Mouse (Mus musculus) MEL (cell line): ENCODE measurements at regions not wholly inside any gene's neighbourhood (a gene's known extent, or its start where the extent isn't known, plus 50 kb on each side); places are given as distances from the start of the nearest gene placed in this dataset.

ENCODE experiments used
- DNase-seq: peaks from one replicate; pipeline ENCODE4 v3.0.0; 2011; ENCODE audit warnings: low read depth, low spot score
- H3K27ac ChIP-seq: 2 replicates; pipeline ENCODE4 v1.5.1; 2012; ENCODE audit warnings: low read depth, mild to moderate bottlenecking, control low read depth, low read length, moderate library complexity; ENCODE audit not compliant: control insufficient read depth
- H3K27me3 ChIP-seq, 2 experiments: fragments of 150-350 bp in 1 of 2; sonication (generic) in 1 of 2; 2 replicates each; pipeline ENCODE4 v1.6.1; 2012; ENCODE audit warnings: low read length in 2 of 2, mild to moderate bottlenecking in 2 of 2, improper control_type of control experiment in 1 of 2, moderate library complexity in 1 of 2; ENCODE audit not compliant: insufficient read depth in 2 of 2, control insufficient read depth in 1 of 2
- H3K36me3 ChIP-seq, 2 experiments: 2 replicates each; pipeline ENCODE4 v1.6.1; 2012 to 2014; ENCODE audit warnings: low read length in 2 of 2, improper control_type of control experiment in 1 of 2, inconsistent platforms in 1 of 2, mild to moderate bottlenecking in 1 of 2; ENCODE audit not compliant: insufficient read depth in 2 of 2, control insufficient read depth in 1 of 2
- H3K4me1 ChIP-seq, 2 experiments: fragments of 150-350 bp in 1 of 2; sonication (generic) in 1 of 2; 2 replicates each; pipeline ENCODE4 v1.6.1; 2012; ENCODE audit warnings: low read length in 2 of 2, improper control_type of control experiment in 1 of 2, mild to moderate bottlenecking in 1 of 2; ENCODE audit not compliant: insufficient read depth in 2 of 2, control insufficient read depth in 1 of 2
- H3K4me3 ChIP-seq, 2 experiments: fragments of 150-350 bp in 1 of 2; sonication (generic) in 1 of 2; 2 replicates each; pipeline ENCODE4 v1.5.1; 2012; ENCODE audit warnings: low read depth in 2 of 2, low read length in 2 of 2, mild to moderate bottlenecking in 2 of 2, moderate library complexity in 2 of 2, control low read depth in 1 of 2, improper control_type of control experiment in 1 of 2; ENCODE audit not compliant: control insufficient read depth in 1 of 2, insufficient read depth in 1 of 2
- H3K79me2 ChIP-seq: 2 replicates; pipeline ENCODE4 v1.6.1; 2012; ENCODE audit warnings: mild to moderate bottlenecking, low read length, moderate library complexity; ENCODE audit not compliant: control insufficient read depth, poor library complexity, insufficient read depth
- H3K9ac ChIP-seq: 2 replicates; pipeline ENCODE4 v1.6.1; 2012; ENCODE audit warnings: low read depth, mild to moderate bottlenecking, control low read depth, low read length, moderate library complexity; ENCODE audit not compliant: control insufficient read depth, poor library complexity, severe bottlenecking
- H3K9me3 ChIP-seq: fragments of 150-350 bp; sonication (generic); replicated peaks from 2 replicates; pipeline ENCODE4 v1.6.1; 2012; ENCODE audit warnings: mild to moderate bottlenecking, low read length, improper control_type of control experiment, moderate library complexity; ENCODE audit not compliant: insufficient read depth
- CHD2 ChIP-seq: IDR thresholded peaks from 2 replicates; pipeline ENCODE4 v1.6.1; 2011; ENCODE audit warnings: low read length, improper control_type of control experiment
- CTCF ChIP-seq, 3 experiments: IDR thresholded peaks in 2 of 3; conservative IDR thresholded peaks in 1 of 3; 2 replicates each; pipeline ENCODE4 v1.5.1; 2011 to 2012; ENCODE audit warnings: low read length in 3 of 3, low read depth in 2 of 3, mild to moderate bottlenecking in 2 of 3, improper control_type of control experiment in 1 of 3, inconsistent platforms in 1 of 3, mixed read lengths in 1 of 3, moderate library complexity in 1 of 3; ENCODE audit not compliant: control insufficient read depth in 1 of 3, insufficient read depth in 1 of 3, poor library complexity in 1 of 3, severe bottlenecking in 1 of 3
- ELF1 ChIP-seq: IDR thresholded peaks from 2 replicates; pipeline ENCODE4 v1.6.1; 2014; ENCODE audit warnings: low read depth, mild to moderate bottlenecking, inconsistent platforms, low read length, improper control_type of control experiment, moderate library complexity
- EP300 ChIP-seq, 2 experiments: IDR thresholded peaks; 2 replicates each; pipeline ENCODE4 v1.6.1; 2011; ENCODE audit warnings: improper control_type of control experiment in 2 of 2, low read length in 2 of 2, low read depth in 1 of 2, mild to moderate bottlenecking in 1 of 2
- ETS1 ChIP-seq: IDR thresholded peaks from 2 replicates; pipeline ENCODE4 v1.6.1; 2012; ENCODE audit warnings: low read depth, mild to moderate bottlenecking, inconsistent platforms, low read length, improper control_type of control experiment, moderate library complexity
- GATA1 ChIP-seq: IDR thresholded peaks from 2 replicates; pipeline ENCODE4 v1.6.1; 2011; ENCODE audit warnings: low read depth, low read length, improper control_type of control experiment
- HCFC1 ChIP-seq: IDR thresholded peaks from 2 replicates; pipeline ENCODE4 v1.6.1; 2012; ENCODE audit warnings: low read depth, mild to moderate bottlenecking, inconsistent platforms, low read length, improper control_type of control experiment, moderate library complexity
- JUND ChIP-seq: IDR thresholded peaks from 2 replicates; pipeline ENCODE4 v1.6.1; 2011; ENCODE audit warnings: low read depth, mild to moderate bottlenecking, improper control_type of control experiment, low read length
- MAZ ChIP-seq: IDR thresholded peaks from 2 replicates; pipeline ENCODE4 v1.6.1; 2012; ENCODE audit warnings: low read depth, mild to moderate bottlenecking, inconsistent platforms, low read length, improper control_type of control experiment
- MEF2A ChIP-seq: IDR thresholded peaks from 2 replicates; pipeline ENCODE4 v1.6.1; 2014; ENCODE audit warnings: low read depth, mild to moderate bottlenecking, inconsistent platforms, low read length, improper control_type of control experiment; ENCODE audit not compliant: poor library complexity, insufficient replicate concordance, severe bottlenecking; ENCODE audit errors: extremely low read depth
- MYC ChIP-seq: IDR thresholded peaks from 2 replicates; pipeline ENCODE4 v1.6.1; 2011; ENCODE audit warnings: low read depth, mild to moderate bottlenecking, low read length, improper control_type of control experiment, moderate library complexity
- NELFE ChIP-seq: IDR thresholded peaks from 2 replicates; pipeline ENCODE4 v1.6.1; 2011; ENCODE audit warnings: low read depth, low read length, improper control_type of control experiment
- POLR2A ChIP-seq, 2 experiments: IDR thresholded peaks; 2 replicates each; pipeline ENCODE4 v1.6.1; 2011 to 2012; ENCODE audit warnings: low read length in 2 of 2, mild to moderate bottlenecking in 2 of 2, control low read depth in 1 of 2, improper control_type of control experiment in 1 of 2, low read depth in 1 of 2, moderate library complexity in 1 of 2; ENCODE audit not compliant: control insufficient read depth in 1 of 2, insufficient read depth in 1 of 2, poor library complexity in 1 of 2
- RAD21 ChIP-seq: IDR thresholded peaks from 2 replicates; pipeline ENCODE4 v1.6.1; 2011; ENCODE audit warnings: mild to moderate bottlenecking, low read depth, low read length, improper control_type of control experiment
- RCOR1 ChIP-seq: IDR thresholded peaks from 2 replicates; pipeline ENCODE4 v1.6.1; 2012; ENCODE audit warnings: low read depth, mild to moderate bottlenecking, inconsistent platforms, low read length, improper control_type of control experiment
- SIN3A ChIP-seq: IDR thresholded peaks from 2 replicates; pipeline ENCODE4 v1.6.1; 2012; ENCODE audit warnings: low read length, improper control_type of control experiment, inconsistent platforms
- TAL1 ChIP-seq: IDR thresholded peaks from 2 replicates; pipeline ENCODE4 v1.6.1; 2012; ENCODE audit warnings: mild to moderate bottlenecking, inconsistent platforms, low read length, moderate library complexity, mixed read lengths
- UBTF ChIP-seq: IDR thresholded peaks from 2 replicates; pipeline ENCODE4 v1.6.1; 2012; ENCODE audit warnings: low read depth, mild to moderate bottlenecking, inconsistent platforms, low read length, improper control_type of control experiment, moderate library complexity, borderline replicate concordance; ENCODE audit not compliant: insufficient read depth
- USF1 ChIP-seq: IDR thresholded peaks from 2 replicates; pipeline ENCODE4 v1.6.1; 2014; ENCODE audit warnings: low read depth, mild to moderate bottlenecking, inconsistent platforms, low read length, improper control_type of control experiment, moderate library complexity
- ZKSCAN1 ChIP-seq: IDR thresholded peaks from 2 replicates; pipeline ENCODE4 v1.6.1; 2012; ENCODE audit warnings: low read depth, mild to moderate bottlenecking, inconsistent platforms, low read length, improper control_type of control experiment, moderate library complexity

- H3K4me3 ChIP-seq = no peak overlapping the region
- no peak overlapping the region for H3K9ac ChIP-seq
- no peaks in the 10 kb centered on the region for H3K4me1 ChIP-seq
- H3K9me3 ChIP-seq = no peaks in the 10 kb centered on the region
- H3K79me2 ChIP-seq = no peaks in the 10 kb centered on the region
- H3K27me3 ChIP-seq = no peaks in the 10 kb centered on the region
- no peaks in the 10 kb centered on the region for H3K36me3 ChIP-seq
- TF ChIP-seq POLR2A (IDR thresholded peaks at IDR 0.05; ENCODE audit: control insufficient read depth in 1 of 2, insufficient read depth in 1 of 2, low read depth in 1 of 2, low read length in 2 of 2, poor library complexity in 1 of 2) (no peak), NELFE (no peak), UBTF (no peak), ZKSCAN1 (no peak), CHD2 (no peak), MYC (no peak), RCOR1 (no peak), CTCF (IDR thresholded peaks at IDR 0.05 in 2 of 3, conservative IDR thresholded peaks at IDR 0.05 in 1 of 3; ENCODE audit: control insufficient read depth in 1 of 3, insufficient read depth in 1 of 3, low read depth in 2 of 3, low read length in 3 of 3, poor library complexity in 1 of 3, severe bottlenecking in 1 of 3) (no peak), EP300 (IDR thresholded peaks at IDR 0.05; ENCODE audit: low read depth in 1 of 2, low read length in 2 of 2) (no peak), ETS1 (no peak)
- no peak overlapping the region for H3K27ac ChIP-seq
- no peak for DNase-seq
Observed at GRCm38 (mm10) chr12:27076107-27076738, 266.2 kb downstream of the Sox11 start.

GRCm38 (mm10) chr12:27065011-27065517 lies 277.3 kb downstream of the Sox11 start:
- Histone ChIP-seq H3K9ac (no peak overlapping the region), H3K9me3 (no peaks in the 10 kb centered on the region), H3K4me1 (no peaks in the 10 kb centered on the region), H3K4me3 (no peak overlapping the region), H3K36me3 (no peaks in the 10 kb centered on the region), H3K27ac (no peak overlapping the region), H3K79me2 (no peaks in the 10 kb centered on the region), H3K27me3 (no peaks in the 10 kb centered on the region)
- no peak for TF ChIP-seq SIN3A
- no peak for TF ChIP-seq GATA1
- DNase-seq = no peak

GRCm38 (mm10) chr12:27063518-27063917 lies 278.9 kb downstream of the Sox11 start:
- H3K27me3 ChIP-seq = no peaks in the 10 kb centered on the region
- H3K36me3 ChIP-seq = no peaks in the 10 kb centered on the region
- H3K79me2 ChIP-seq = no peaks in the 10 kb centered on the region
- TF ChIP-seq USF1 (no peak), TAL1 (no peak), HCFC1 (no peak), JUND (no peak), CTCF (IDR thresholded peaks at IDR 0.05 in 2 of 3, conservative IDR thresholded peaks at IDR 0.05 in 1 of 3; ENCODE audit: control insufficient read depth in 1 of 3, insufficient read depth in 1 of 3, low read depth in 2 of 3, low read length in 3 of 3, poor library complexity in 1 of 3, severe bottlenecking in 1 of 3) (no peak), MEF2A (no peak), MAZ (no peak), GATA1 (no peak), UBTF (no peak), ZKSCAN1 (no peak), RAD21 (no peak), ELF1 (no peak)
- DNase-seq = no peak
- no peak overlapping the region for H3K4me3 ChIP-seq
- no peaks in the 10 kb centered on the region for H3K4me1 ChIP-seq
- no peak overlapping the region for H3K27ac ChIP-seq
- no peak overlapping the region for H3K9ac ChIP-seq
- no peaks in the 10 kb centered on the region for H3K9me3 ChIP-seq
